Mouse (Mus musculus) cerebellum, adult 9-11 months (tissue): ENCODE results near the gene 9830107B12Rik.

Experiments used
- DNase-seq: peaks from one replicate; pipeline ENCODE4 v3.0.0; 2022

Gene 9830107B12Rik

DNA sequence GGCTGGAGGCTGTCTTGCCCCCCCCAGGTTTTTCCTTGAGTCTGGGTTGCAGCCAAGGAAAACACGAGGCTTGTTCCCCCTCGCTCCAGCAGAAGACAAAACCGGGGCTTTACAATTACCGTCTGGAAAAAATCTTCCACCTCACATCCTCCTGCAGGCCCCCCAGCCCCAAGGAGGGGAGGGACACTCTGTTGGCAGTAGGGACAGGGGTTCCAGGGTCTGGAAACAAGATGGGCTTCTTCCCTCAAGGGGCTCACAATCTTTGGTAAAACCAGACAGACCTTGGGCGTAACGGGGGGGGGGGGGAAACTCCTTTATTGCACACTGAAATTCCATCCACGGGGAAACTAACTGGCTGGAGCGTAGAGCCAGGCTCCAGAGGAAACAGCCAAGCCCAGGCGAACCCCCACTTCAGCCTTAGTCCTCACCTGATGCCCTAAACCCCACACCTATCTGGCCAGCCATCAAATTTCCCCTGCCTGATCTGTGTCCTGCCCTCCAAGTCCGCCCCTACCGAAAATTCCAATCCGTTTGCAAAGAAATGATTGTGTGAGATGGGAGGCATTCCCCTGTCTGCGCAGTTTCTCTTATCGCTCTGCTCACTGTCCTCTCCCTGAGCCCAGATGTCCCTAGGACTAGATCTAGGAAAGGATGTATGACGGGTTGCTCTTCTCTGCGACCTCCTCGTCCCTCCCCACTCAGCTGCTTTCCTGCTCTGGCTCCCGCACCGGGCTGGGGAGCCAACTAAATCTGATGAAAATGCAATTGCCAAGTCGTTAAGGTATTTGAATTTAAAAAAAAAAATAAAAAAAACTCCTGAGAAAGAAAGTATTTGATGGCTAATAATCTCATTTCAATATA is 51.0 kb downstream of the 9830107B12Rik start:
- no peak for DNase-seq

DNA sequence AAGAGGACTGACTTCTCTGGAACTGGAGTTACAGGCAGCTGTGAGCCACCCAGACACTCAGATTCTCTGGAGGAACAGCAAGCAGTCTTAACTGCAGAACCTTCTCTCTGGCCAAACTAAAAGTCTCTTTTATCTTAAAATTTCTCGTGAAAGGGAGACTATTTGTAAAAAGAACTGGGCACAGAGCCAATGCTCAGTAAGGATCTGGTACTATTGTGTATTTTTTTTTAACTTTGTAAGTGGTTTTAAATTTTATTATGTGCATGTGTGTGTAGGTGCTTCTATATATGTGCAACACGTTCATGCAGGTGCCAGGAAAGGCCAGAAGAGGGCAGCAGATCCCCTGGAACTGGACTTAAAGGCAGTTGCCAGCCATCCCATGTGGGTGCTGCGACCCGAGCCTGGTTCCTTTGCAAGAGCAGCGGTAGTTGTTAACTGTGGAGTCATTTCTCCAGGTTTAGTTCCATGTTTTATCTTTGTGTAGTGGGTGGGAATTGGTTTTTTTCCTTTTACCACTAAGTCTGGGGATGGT is 52.7 kb downstream of the 9830107B12Rik start:
- no peak for DNase-seq

DNA sequence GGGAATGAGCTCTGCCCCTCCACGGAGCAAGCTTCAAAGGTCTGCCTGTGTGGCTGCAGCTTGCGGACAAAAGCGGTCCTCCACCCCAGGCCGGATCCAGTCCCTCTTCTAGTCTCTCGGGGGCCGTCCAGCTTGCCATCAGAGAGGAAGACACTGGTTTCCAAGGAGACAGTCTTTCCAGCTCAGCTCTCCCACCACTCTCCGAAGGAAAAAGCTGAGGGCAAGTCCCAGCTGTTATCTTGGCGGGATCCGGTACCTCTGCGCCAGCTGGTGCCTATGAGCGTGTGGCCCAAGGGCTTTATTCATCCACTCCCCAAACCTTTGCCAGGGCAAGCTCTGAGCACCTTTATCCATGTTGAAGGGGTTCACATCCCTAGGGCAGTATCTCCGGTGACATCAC is 55.8 kb downstream of the 9830107B12Rik start:
- no peak for DNase-seq

DNA sequence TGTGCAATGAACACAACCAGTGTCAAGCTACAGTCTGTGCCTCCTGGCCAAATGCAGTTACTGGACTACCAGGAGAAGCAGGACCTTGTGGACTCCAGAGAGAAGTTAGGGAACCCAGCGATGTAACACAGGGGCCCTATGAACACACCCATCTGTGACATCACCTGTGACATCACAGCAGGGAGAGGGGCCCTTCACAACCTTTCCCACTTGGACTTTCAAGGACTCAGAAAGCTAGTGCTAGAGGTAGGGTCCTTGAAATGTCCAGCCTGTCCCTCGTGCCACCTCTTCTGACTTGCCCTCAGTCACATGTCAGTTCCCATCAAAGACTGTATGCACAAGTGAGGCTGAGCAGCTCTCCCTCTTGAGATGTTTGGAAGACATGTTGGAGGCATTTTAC is 56.6 kb downstream of the 9830107B12Rik start:
- DNase-seq: no peak

DNA sequence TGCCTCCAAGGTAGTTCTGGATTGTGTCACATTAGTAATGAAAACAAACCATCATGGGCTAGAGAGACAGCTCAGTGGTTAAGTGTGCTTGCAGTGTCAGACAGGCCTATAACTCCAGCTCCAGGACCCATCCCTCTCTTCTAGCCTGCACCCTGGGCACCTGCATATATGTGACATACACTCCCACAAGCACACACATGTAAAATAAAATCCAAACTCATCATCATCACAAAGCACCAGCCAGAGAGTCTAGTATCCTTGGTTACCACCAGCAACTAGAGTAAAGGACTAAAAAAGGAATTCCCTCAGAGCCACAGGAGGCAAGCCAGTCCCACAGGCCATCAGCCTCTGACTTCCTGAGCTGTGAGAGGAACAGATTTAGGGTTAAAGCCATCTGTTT is 57.0 kb downstream of the 9830107B12Rik start, which contains the start of gene 1700067P10Rik:
Gene 1700067P10Rik (plus strand): TSS at position 301 of the 400 bp plus-strand sequence.
- DNase-seq: no peak

DNA sequence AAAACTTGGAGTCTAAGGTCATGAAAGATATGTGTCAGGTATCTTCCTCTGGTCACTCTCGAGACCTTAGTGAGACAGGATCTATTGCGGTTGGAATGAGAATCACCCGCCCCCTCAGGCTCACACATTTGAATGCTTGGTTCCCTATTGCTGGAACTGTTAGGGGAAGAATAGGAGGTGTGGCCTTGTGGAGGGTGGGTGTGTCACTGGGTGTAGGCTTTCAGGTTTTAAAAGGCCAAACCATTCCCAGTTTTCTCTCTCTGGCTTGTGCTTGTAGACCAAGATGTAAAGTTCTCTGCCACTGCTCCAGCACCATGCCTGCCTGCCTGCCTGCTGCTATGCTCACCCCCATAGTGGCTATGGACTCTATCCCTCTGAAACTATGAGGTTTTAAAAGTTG is 65.4 kb downstream of the 9830107B12Rik start:
- no peak for DNase-seq
